Mouse (Mus musculus): Measurements from ENCODE around the gene H2-Ab1.

DNA sequence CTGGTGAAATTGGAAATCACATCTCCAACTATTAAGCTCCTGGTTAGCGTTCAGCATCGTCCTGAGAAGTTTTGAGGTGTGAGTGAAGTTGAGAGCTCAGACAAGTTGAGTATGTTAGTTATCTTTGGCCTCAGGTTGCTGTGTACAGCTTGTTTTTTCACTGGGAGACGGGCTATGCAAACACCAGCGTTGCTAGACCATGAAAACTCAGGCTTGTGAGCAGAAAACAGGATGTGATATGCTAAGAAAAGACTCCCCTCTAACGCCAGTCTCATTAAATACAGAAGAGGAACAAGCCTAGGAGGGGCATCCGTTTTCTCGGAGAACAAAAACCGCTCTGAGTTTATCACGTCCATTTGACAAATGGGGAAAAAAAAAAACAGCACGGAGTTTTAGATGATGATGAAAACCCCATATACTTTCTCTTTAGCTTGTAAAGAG is 17.9 kb upstream of the H2-Ab1 start:
- TF ChIP-seq CTCF (IDR thresholded peaks at IDR 0.05) = no peak
- peak; percentile 26; the same call in 1 of the 2 replicates for TF ChIP-seq EP300 (IDR thresholded peaks at IDR 0.05)
